Mouse (Mus musculus) C2C12 (cell line): ENCODE measurements around the gene Ror1. TPM values are rescaled to one million over a fixed set of nuclear protein-coding genes. Genes with fewer than 3 reads are reported as not detected.

ENCODE experiments used
- H3K27me3 ChIP-seq: one replicate; pipeline ENCODE4 v1.6.1; 2011; ENCODE audit not compliant: control insufficient read depth, insufficient read depth, insufficient read length
- H3K36me3 ChIP-seq: one replicate; pipeline ENCODE4 v1.6.1; 2011; ENCODE audit not compliant: control insufficient read depth, insufficient read depth
- H3K4me3 ChIP-seq: one replicate; pipeline ENCODE4 v1.5.1; 2011; ENCODE audit warnings: mild to moderate bottlenecking, control low read depth; ENCODE audit not compliant: poor library complexity, insufficient read depth, severe bottlenecking
- H3K79me2 ChIP-seq: one replicate; pipeline ENCODE4 v1.6.1; 2011; ENCODE audit not compliant: control insufficient read depth, insufficient read depth
- H3K79me3 ChIP-seq: one replicate; pipeline ENCODE4 v1.6.1; 2011; ENCODE audit warnings: low read depth, control low read depth
- H3ac ChIP-seq: one replicate; pipeline ENCODE3; 2011; ENCODE audit warnings: low read depth; ENCODE audit not compliant: control insufficient read depth, insufficient read length
- CEBPB ChIP-seq: IDR thresholded peaks from one replicate; pipeline ENCODE4 v1.6.1; 2011; ENCODE audit warnings: low read depth, mild to moderate bottlenecking, control low read depth, moderate library complexity
- CTCF ChIP-seq: IDR thresholded peaks from one replicate; pipeline ENCODE4 v1.5.1; 2011; ENCODE audit not compliant: control insufficient read depth, insufficient read depth, insufficient read length
- FOSL1 ChIP-seq: IDR thresholded peaks from one replicate; pipeline ENCODE4 v1.8.0; 2011; ENCODE audit warnings: mild to moderate bottlenecking, low read length; ENCODE audit not compliant: poor library complexity, insufficient read depth, severe bottlenecking
- MAX ChIP-seq: IDR thresholded peaks from one replicate; pipeline ENCODE4 v1.6.1; 2011; ENCODE audit warnings: mild to moderate bottlenecking, control low read depth
- MYOD1 ChIP-seq: IDR thresholded peaks from one replicate; pipeline ENCODE4 v1.6.1; 2011; ENCODE audit warnings: low read depth; ENCODE audit not compliant: control insufficient read depth, insufficient read length
- MYOG ChIP-seq: IDR thresholded peaks from one replicate; pipeline ENCODE4 v1.6.1; 2011; ENCODE audit not compliant: control insufficient read depth, insufficient read length; ENCODE audit errors: extremely low read depth
- USF1 ChIP-seq: IDR thresholded peaks from one replicate; pipeline ENCODE4 v1.6.1; 2011; ENCODE audit warnings: low read depth, mild to moderate bottlenecking, control low read depth, moderate library complexity
- polyA plus RNA-seq: library from polyadenylated mRNA; unstranded; fragments of >200 nt; fragmentation: generic; extraction: Trizol; gene quantifications from one replicate; pipeline ENCODE4 v1.2.1, GENCODE M21; 2012; ENCODE audit warnings: missing spikeins

The Ror1 gene
- polyA plus RNA-seq, 1 experiment: 0.04 TPM

GRCm38 (mm10) chr4:100056446-100056845, 39.1 kb upstream of the Ror1 start:
- Histone ChIP-seq H3K27me3 (no peaks in the 10 kb centered on the region), H3K79me2 (no peaks in the 10 kb centered on the region), H3ac (no peak overlapping the region), H3K79me3 (no peaks in the 10 kb centered on the region), H3K36me3 (no peaks in the 10 kb centered on the region), H3K4me3 (no peak overlapping the region)
- TF ChIP-seq CTCF (no peak), USF1 (no peak), MYOG (no peak)

- no peak overlapping the region for H3K4me3 ChIP-seq
- H3K36me3 ChIP-seq: no peaks in the 10 kb centered on the region
- no peaks in the 10 kb centered on the region for H3K79me2 ChIP-seq
- H3ac ChIP-seq: no peak overlapping the region
- H3K79me3 ChIP-seq: no peaks in the 10 kb centered on the region
- H3K27me3 ChIP-seq: no peaks in the 10 kb centered on the region
- TF ChIP-seq MAX (no peak), CEBPB (no peak), USF1 (no peak), FOSL1 (no peak), MYOG (no peak), MYOD1 (no peak), CTCF (no peak)
Observed at GRCm38 (mm10) chr4:100057381-100057780, 38.2 kb upstream of the Ror1 start.

GRCm38 (mm10) chr4:100058631-100059030, 37.0 kb upstream of the Ror1 start:
- Histone ChIP-seq H3ac (no peak overlapping the region), H3K4me3 (no peak overlapping the region)
- TF ChIP-seq FOSL1: no peak

GRCm38 (mm10) chr4:100059811-100060210, 35.8 kb upstream of the Ror1 start:
- H3K79me3 ChIP-seq: no peaks in the 10 kb centered on the region
- no peaks in the 10 kb centered on the region for H3K36me3 ChIP-seq
- no peaks in the 10 kb centered on the region for H3K79me2 ChIP-seq
- no peak overlapping the region for H3K4me3 ChIP-seq
- H3ac ChIP-seq: no peak overlapping the region
- no peaks in the 10 kb centered on the region for H3K27me3 ChIP-seq
- no peak for TF ChIP-seq USF1
- no peak for TF ChIP-seq MAX
- TF ChIP-seq CEBPB: no peak
- no peak for TF ChIP-seq CTCF
- TF ChIP-seq MYOG: no peak
- no peak for TF ChIP-seq MYOD1
- no peak for TF ChIP-seq FOSL1

More at GRCm38 (mm10) chr4:100058631-100059030, 37.0 kb upstream of the Ror1 start:
- H3K36me3 ChIP-seq: no peaks in the 10 kb centered on the region
- no peaks in the 10 kb centered on the region for H3K79me2 ChIP-seq
- H3K79me3 ChIP-seq: no peaks in the 10 kb centered on the region
- H3K27me3 ChIP-seq: no peaks in the 10 kb centered on the region

- H3K79me2 ChIP-seq: no peaks in the 10 kb centered on the region
- H3K79me3 ChIP-seq: no peaks in the 10 kb centered on the region
- no peaks in the 10 kb centered on the region for H3K36me3 ChIP-seq
- TF ChIP-seq FOSL1 (no peak), MAX (no peak), CTCF (no peak), MYOG (no peak), USF1 (no peak), CEBPB (no peak), MYOD1 (no peak)
- H3K4me3 ChIP-seq: no peak overlapping the region
- no peaks in the 10 kb centered on the region for H3K27me3 ChIP-seq
- H3ac ChIP-seq: no peak overlapping the region
Observed at GRCm38 (mm10) chr4:100061396-100062066, 34.1 kb upstream of the Ror1 start.

- no peaks in the 10 kb centered on the region for H3K27me3 ChIP-seq
Observed at GRCm38 (mm10) chr4:100065686-100066085, 29.9 kb upstream of the Ror1 start.

More at GRCm38 (mm10) chr4:100065686-100066085, 29.9 kb upstream of the Ror1 start:
- Histone ChIP-seq H3K79me2 (no peaks in the 10 kb centered on the region), H3K36me3 (no peaks in the 10 kb centered on the region), H3K79me3 (no peaks in the 10 kb centered on the region), H3ac (no peak overlapping the region), H3K4me3 (no peak overlapping the region)
- TF ChIP-seq MYOD1 (no peak), CTCF (no peak), USF1 (no peak)
